ENCODE assay signal across 21 mouse cellular contexts in the genomic region with DNA sequence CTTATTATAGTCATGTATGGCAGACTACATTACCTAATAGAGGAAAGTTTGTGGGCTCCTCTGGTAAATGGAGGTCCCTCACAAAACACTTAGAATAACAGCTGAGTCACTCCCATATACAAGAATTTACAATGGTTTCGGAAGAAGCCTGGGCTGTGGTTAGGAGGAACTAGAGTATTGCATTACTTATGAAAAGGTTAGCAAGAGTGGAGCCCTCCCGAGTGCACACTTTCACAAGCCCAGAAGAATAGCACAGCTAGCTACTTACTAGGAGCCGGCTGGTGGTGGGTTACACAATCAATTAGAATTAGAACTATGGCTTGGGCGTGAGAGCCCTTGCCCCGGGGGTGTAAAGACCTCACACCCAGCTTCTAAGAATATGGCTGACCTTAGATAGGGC.
A peak's percentile ranks its signal among the peaks of the same experiment; 100 is the strongest.
DNase-seq lines count a peak whose midpoint lies in the region; ATAC-seq lines count a peak whose summit lies in the region.
"Had no signal": no experiment of that assay in that cellular context is flagged by ENCODE, and none has a peak within 500 bp of the region (broad histone marks: within the 10 kb centered on the region; RNA-seq: fewer than 3 reads in every experiment).

No protein-coding gene starts in this region.

- H3K4me1 ChIP-seq in liver, embryonic 15.5 days (replicated peaks): peaks cover 9% of the 10 kb centered on the region; the same call in 1 of the 2 replicates
- H3K4me1 ChIP-seq in liver, embryonic 12.5 days: peaks cover 34% of the 10 kb centered on the region
- H3K4me1 ChIP-seq in hindbrain, embryonic 11.5 days (replicated peaks; ENCODE audit: control insufficient read depth, insufficient read depth, low read length): no peaks in the 10 kb centered on the region
- H3K4me1 ChIP-seq: embryonic facial prominence, embryonic 12.5 days; midbrain, embryonic 10.5 days had no signal

- DNase-seq in NIH3T3 (ENCODE audit: low read depth): peak; percentile 78
- no peak for DNase-seq in heart, postnatal 4 days
- DNase-seq in hindbrain, embryonic 11.5 days (ENCODE audit: low spot score): no peak
- no peak for DNase-seq in kidney, postnatal 36 days
- DNase-seq: adrenal gland, postnatal 36 days; B cell, adult 2 months; cerebellum, postnatal 14 days; thymus, postnatal 36 days had no signal

- H3K27me3 ChIP-seq in liver, embryonic 15.5 days: no peaks in the 10 kb centered on the region
- no peaks in the 10 kb centered on the region for H3K27me3 ChIP-seq in liver, embryonic 12.5 days (replicated peaks)
- H3K27me3 ChIP-seq in hindbrain, embryonic 11.5 days (ENCODE audit: control insufficient read depth, insufficient read depth, low read length): no peaks in the 10 kb centered on the region
- H3K27me3 ChIP-seq: embryonic facial prominence, embryonic 12.5 days; heart, embryonic 15.5 days; hindbrain, embryonic 13.5 days had no signal

- no peaks in the 10 kb centered on the region for H3K9me3 ChIP-seq in liver, embryonic 15.5 days (replicated peaks)
- no peaks in the 10 kb centered on the region for H3K9me3 ChIP-seq in liver, embryonic 12.5 days (replicated peaks)
- H3K9me3 ChIP-seq in hindbrain, embryonic 11.5 days (ENCODE audit: control insufficient read depth, low read length): no peaks in the 10 kb centered on the region
- H3K9me3 ChIP-seq: embryonic facial prominence, embryonic 12.5 days; heart, embryonic 15.5 days; hindbrain, embryonic 13.5 days had no signal

- 30% methylated on average over 5 of the region's 5 CpGs for WGBS in liver, embryonic 15.5 days (ENCODE audit: insufficient replicate concordance)
- WGBS in liver, embryonic 12.5 days (ENCODE audit: insufficient replicate concordance): 41% methylated on average over 5 of the region's 5 CpGs
- WGBS in hindbrain, embryonic 11.5 days: 76% methylated on average over 5 of the region's 5 CpGs

- peak overlapping the region; percentile 41; the same call in 1 of the 2 replicates for H3K27ac ChIP-seq in liver, embryonic 15.5 days (replicated peaks)
- no peak overlapping the region for H3K27ac ChIP-seq in liver, embryonic 12.5 days
- no peak overlapping the region for H3K27ac ChIP-seq in hindbrain, embryonic 11.5 days (ENCODE audit: low read depth, low read length)
- H3K27ac ChIP-seq: embryonic facial prominence, embryonic 12.5 days; heart, embryonic 15.5 days; hindbrain, embryonic 13.5 days; kidney, postnatal 0 days; liver, embryonic 14.5 days; midbrain, embryonic 10.5 days; stomach, postnatal 0 days had no signal

- ATAC-seq in liver, embryonic 15.5 days (ENCODE audit: insufficient read depth): no peak
- ATAC-seq in liver, embryonic 12.5 days: no peak
- ATAC-seq in granulocyte monocyte progenitor cell, adult 5-6 weeks (replicated peaks; ENCODE audit: poor library complexity, severe bottlenecking): peak; percentile 100
- peak; percentile 96 for ATAC-seq in monocyte, adult 5-6 weeks (replicated peaks; ENCODE audit: insufficient number of reproducible peaks, low FRiP score, low TSS enrichment, poor library complexity, severe bottlenecking)
- ATAC-seq in hindbrain, embryonic 11.5 days (ENCODE audit: low FRiP score): no peak
- ATAC-seq: activated CD4-positive, CD25-positive, alpha-beta regulatory T cell, adult 4 months; intestine, embryonic 16.5 days had no signal

- no peak overlapping the region for H3K9ac ChIP-seq in liver, embryonic 15.5 days
- no peak overlapping the region for H3K9ac ChIP-seq in liver, embryonic 12.5 days
- H3K9ac ChIP-seq in hindbrain, embryonic 11.5 days (ENCODE audit: low read depth, low read length): no peak overlapping the region
- H3K9ac ChIP-seq: embryonic facial prominence, embryonic 12.5 days; heart, embryonic 15.5 days; hindbrain, embryonic 13.5 days; liver, embryonic 14.5 days had no signal

- H3K36me3 ChIP-seq in liver, embryonic 15.5 days (replicated peaks): no peaks in the 10 kb centered on the region
- H3K36me3 ChIP-seq in liver, embryonic 12.5 days: no peaks in the 10 kb centered on the region
- no peaks in the 10 kb centered on the region for H3K36me3 ChIP-seq in hindbrain, embryonic 11.5 days (ENCODE audit: control insufficient read depth, insufficient read depth, low read length)
- H3K36me3 ChIP-seq: embryonic facial prominence, embryonic 12.5 days; heart, embryonic 15.5 days; hindbrain, embryonic 13.5 days; midbrain, embryonic 10.5 days had no signal

- no peak overlapping the region for H3K4me3 ChIP-seq in liver, embryonic 15.5 days (replicated peaks)
- no peak overlapping the region for H3K4me3 ChIP-seq in liver, embryonic 12.5 days
- H3K4me3 ChIP-seq in hindbrain, embryonic 11.5 days (ENCODE audit: low read depth, low read length): no peak overlapping the region
- H3K4me3 ChIP-seq: embryonic facial prominence, embryonic 12.5 days; heart, embryonic 15.5 days; hindbrain, embryonic 13.5 days; midbrain, embryonic 10.5 days had no signal

- H3K4me2 ChIP-seq in liver, embryonic 15.5 days: no peak overlapping the region; the same call in 1 of the 2 replicates
- H3K4me2 ChIP-seq in liver, embryonic 12.5 days: no peak overlapping the region
- no peak overlapping the region for H3K4me2 ChIP-seq in hindbrain, embryonic 11.5 days (replicated peaks; ENCODE audit: low read depth, low read length)
- H3K4me2 ChIP-seq: embryonic facial prominence, embryonic 12.5 days; heart, embryonic 15.5 days; hindbrain, embryonic 13.5 days had no signal

Comparison
In these comparisons a context has a peak if more than half of its experiments do, and no peak if none do; other contexts are left out.
1. ATAC-seq: peak in granulocyte monocyte progenitor cell, adult 5-6 weeks (single experiment) and monocyte, adult 5-6 weeks (single experiment); none in liver, embryonic 15.5 days (single experiment), liver, embryonic 12.5 days (single experiment) and hindbrain, embryonic 11.5 days (single experiment).